Mouse (Mus musculus): ENCODE results near the gene Rundc3a. TPM values are rescaled to one million over a fixed set of nuclear protein-coding genes. Genes with fewer than 3 reads are reported as not detected.
"Not testable (repeated sequence)": the region's sequence is repeated elsewhere in the genome, so short reads cannot be mapped to it uniquely, and the experiment has no call there.

The Rundc3a gene
- polyA plus RNA-seq, 1 experiment from 2014 or later, result 3.3 TPM

DNA sequence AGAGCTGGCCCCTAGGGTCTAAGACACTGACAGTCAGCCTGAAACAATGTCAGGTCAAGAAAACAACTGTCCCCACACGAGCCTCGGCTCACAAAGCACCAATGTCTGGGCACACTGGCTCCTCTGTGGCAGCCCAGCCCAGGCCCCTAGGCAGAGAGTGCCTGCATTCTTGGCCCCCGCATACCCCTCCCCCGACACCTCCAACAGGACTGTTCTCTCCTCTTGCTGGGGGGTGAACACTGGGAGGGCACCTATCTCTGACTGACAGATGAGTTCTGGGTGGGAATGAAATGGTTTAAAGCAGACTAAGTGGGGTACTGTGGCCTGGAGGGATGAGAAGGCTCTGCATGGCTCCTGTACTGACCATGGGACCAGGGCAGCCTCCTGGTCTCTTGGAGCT lies 27.5 kb upstream of the Rundc3a start:
- no peak overlapping the region for H3K9ac ChIP-seq (replicated peaks; ENCODE audit: low read length)
- ATAC-seq (ENCODE audit: low FRiP score, low TSS enrichment), result no peak
- WGBS, result 44% methylated on average over 4 of the region's 4 CpGs

DNA sequence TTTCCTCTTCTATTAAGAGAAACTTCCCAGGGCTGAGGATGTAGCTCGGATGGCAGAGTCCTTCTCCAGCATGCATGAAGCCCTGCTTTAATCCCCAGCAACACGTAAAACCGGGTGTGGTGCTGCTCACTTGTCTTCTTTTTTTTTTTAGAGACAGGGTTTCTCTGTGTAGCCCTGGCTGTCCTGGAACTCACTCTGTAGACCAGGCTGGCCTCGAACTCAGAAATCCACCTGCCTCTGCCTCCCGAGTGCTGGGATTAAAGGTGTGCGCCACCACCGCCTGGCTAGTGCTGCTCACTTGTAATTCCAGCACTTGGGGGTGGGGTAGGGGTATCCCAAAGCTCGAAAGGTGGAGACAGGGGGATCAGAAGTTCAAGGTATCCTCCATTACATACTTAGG lies 27.1 kb upstream of the Rundc3a start, which contains the start of gene Slc4a1:
Gene Slc4a1, minus strand, starts transcription at position 101 of the 400 bp plus-strand sequence.
- H3K36me3 ChIP-seq (ENCODE audit: insufficient read depth, low read length); H3K4me2 ChIP-seq (replicated peaks; ENCODE audit: low read depth, low read length); H3K27ac ChIP-seq (ENCODE audit: low read length); ATAC-seq (ENCODE audit: low FRiP score, low TSS enrichment); H3K4me1 ChIP-seq (ENCODE audit: insufficient read depth, low read length); H3K27me3 ChIP-seq (ENCODE audit: insufficient read depth, low read length); H3K9me3 ChIP-seq (ENCODE audit: low read length); H3K4me3 ChIP-seq (ENCODE audit: low read length); H3K9ac ChIP-seq (replicated peaks; ENCODE audit: low read length): not testable (repeated sequence)
- 79% methylated on average over 7 of the region's 8 CpGs for WGBS

More for the DNA sequence above, 27.5 kb upstream of the Rundc3a start:
- H3K4me2 ChIP-seq (replicated peaks; ENCODE audit: low read depth, low read length), result no peak overlapping the region
- no peaks in the 10 kb centered on the region for H3K36me3 ChIP-seq (ENCODE audit: insufficient read depth, low read length)
- H3K4me3 ChIP-seq (ENCODE audit: low read length), result no peak overlapping the region
- H3K27me3 ChIP-seq (ENCODE audit: insufficient read depth, low read length), result no peaks in the 10 kb centered on the region
- H3K27ac ChIP-seq (ENCODE audit: low read length), result no peak overlapping the region
- H3K9me3 ChIP-seq (ENCODE audit: low read length), result no peaks in the 10 kb centered on the region
- H3K4me1 ChIP-seq (ENCODE audit: insufficient read depth, low read length), result 0 out of 2 replicates have a peak, but pooled peaks cover 8% of the 10 kb centered on the region

DNA sequence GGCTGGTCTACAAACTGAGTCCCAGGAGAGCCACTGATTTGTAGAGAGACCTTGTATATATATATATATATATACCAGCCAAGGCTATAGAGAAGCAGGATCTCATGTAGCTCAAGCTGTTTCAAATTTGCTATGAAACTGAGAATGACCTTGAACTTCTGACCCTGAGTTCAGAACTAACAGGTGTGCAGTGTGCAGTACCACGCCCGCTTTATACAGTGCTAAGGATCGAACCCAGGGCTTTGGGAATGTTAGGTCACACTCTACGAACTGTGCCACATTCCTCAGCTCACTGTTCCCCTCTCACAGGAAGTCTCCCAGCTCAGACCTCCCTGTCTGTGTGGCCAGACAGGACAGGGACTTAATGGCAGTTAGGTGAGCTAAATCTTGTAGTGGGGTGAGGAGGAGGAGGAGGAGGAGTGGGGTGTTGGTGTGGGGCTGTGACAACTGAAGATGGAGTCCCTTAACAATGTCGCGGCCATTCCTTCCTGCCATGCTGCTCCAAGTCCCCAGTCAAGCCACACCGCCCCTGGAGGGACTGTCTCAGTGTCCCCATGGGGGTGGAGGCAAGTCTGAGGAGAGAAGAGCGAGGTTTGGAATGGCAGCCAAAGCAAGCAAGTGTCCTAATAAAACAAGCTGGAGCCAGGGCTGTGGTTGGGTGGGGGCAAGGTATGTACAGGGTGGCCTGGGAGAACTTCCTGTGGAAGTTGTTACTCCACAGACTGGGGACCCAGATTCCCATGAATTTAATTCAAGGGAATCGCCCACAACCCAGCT lies 25.5 kb upstream of the Rundc3a start:
- H3K9me3 ChIP-seq (ENCODE audit: low read length), result no peaks in the 10 kb centered on the region
- WGBS, result 71% methylated on average over 9 of the region's 9 CpGs

DNA sequence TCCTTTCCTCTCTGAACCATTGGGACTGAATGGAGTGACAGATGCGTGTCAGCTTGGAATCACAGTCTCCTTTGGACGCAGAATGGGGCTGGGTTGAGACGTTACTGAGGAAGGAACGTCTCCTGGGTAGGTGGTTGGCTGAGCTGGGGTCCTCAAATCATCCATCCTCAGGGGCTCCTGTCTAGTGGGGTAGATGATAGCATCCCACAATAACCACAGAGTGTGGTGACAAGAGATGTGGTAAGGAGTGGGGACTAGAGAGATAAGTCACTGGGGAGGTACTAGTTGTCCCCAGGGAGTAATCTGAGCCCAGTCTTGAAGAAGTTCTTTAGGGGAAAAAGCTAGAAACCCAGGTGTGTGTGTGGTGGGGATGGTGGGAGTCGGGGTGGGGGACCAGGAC lies 24.9 kb upstream of the Rundc3a start:
- WGBS, result 80% methylated on average over 5 of the region's 5 CpGs
- no peak for ATAC-seq (ENCODE audit: low FRiP score, low TSS enrichment)
- H3K9me3 ChIP-seq (ENCODE audit: low read length), result no peaks in the 10 kb centered on the region

More for the DNA sequence above, 25.5 kb upstream of the Rundc3a start:
- H3K27me3 ChIP-seq (ENCODE audit: insufficient read depth, low read length), result no peaks in the 10 kb centered on the region
- no peak overlapping the region for H3K27ac ChIP-seq (ENCODE audit: low read length)
- H3K4me2 ChIP-seq (replicated peaks; ENCODE audit: low read depth, low read length), result no peak overlapping the region
- H3K36me3 ChIP-seq (ENCODE audit: insufficient read depth, low read length), result no peaks in the 10 kb centered on the region
- 0 out of 2 replicates have a peak, but pooled peaks cover 8% of the 10 kb centered on the region for H3K4me1 ChIP-seq (ENCODE audit: insufficient read depth, low read length)
- H3K9ac ChIP-seq (replicated peaks; ENCODE audit: low read length), result no peak overlapping the region
- ATAC-seq (ENCODE audit: low FRiP score, low TSS enrichment), result no peak
- H3K4me3 ChIP-seq (ENCODE audit: low read length), result no peak overlapping the region

DNA sequence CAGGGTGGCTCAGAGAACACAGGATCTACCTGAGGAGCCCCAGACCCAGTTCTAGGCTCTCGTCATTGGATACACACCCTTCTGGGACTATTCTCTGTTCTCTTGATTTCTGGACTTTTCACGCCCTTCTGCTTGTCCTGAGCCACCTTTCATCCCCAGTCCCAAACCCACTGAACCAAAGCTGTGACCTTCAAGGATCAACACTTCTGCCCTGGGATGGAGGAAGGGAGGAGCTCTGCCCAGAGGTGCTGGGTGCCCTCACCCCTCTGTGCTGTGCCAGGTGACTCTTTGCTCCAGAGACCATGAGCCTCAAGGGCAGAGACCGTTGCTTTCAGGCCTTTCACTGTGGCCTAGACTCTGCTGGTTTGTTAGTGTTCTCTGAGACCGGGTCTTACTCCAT lies 23.9 kb upstream of the Rundc3a start:
- H3K4me2 ChIP-seq (replicated peaks; ENCODE audit: low read depth, low read length), result no peak overlapping the region
- H3K36me3 ChIP-seq (ENCODE audit: insufficient read depth, low read length), result no peaks in the 10 kb centered on the region
- no peaks in the 10 kb centered on the region for H3K9me3 ChIP-seq (ENCODE audit: low read length)
- H3K4me3 ChIP-seq (ENCODE audit: low read length), result no peak overlapping the region
- WGBS, result 41% methylated on average over 4 of the region's 4 CpGs
- no peak overlapping the region for H3K9ac ChIP-seq (replicated peaks; ENCODE audit: low read length)
- no peak overlapping the region for H3K27ac ChIP-seq (ENCODE audit: low read length)
- no peak for ATAC-seq (ENCODE audit: low FRiP score, low TSS enrichment)
- 0 out of 2 replicates have a peak, but pooled peaks cover 8% of the 10 kb centered on the region for H3K4me1 ChIP-seq (ENCODE audit: insufficient read depth, low read length)
- 0 out of 2 replicates have a peak, but pooled peaks cover 4% of the 10 kb centered on the region for H3K27me3 ChIP-seq (ENCODE audit: insufficient read depth, low read length)

More for the DNA sequence above, 24.9 kb upstream of the Rundc3a start:
- Histone ChIP-seq H3K27ac (ENCODE audit: low read length) (no peak overlapping the region), H3K27me3 (ENCODE audit: insufficient read depth, low read length) (0 out of 2 replicates have a peak, but pooled peaks cover under 1% of the 10 kb centered on the region), H3K4me2 (replicated peaks; ENCODE audit: low read depth, low read length) (no peak overlapping the region), H3K36me3 (ENCODE audit: insufficient read depth, low read length) (no peaks in the 10 kb centered on the region), H3K4me3 (ENCODE audit: low read length) (no peak overlapping the region), H3K9ac (replicated peaks; ENCODE audit: low read length) (no peak overlapping the region), H3K4me1 (ENCODE audit: insufficient read depth, low read length) (0 out of 2 replicates have a peak, but pooled peaks cover 8% of the 10 kb centered on the region)

DNA sequence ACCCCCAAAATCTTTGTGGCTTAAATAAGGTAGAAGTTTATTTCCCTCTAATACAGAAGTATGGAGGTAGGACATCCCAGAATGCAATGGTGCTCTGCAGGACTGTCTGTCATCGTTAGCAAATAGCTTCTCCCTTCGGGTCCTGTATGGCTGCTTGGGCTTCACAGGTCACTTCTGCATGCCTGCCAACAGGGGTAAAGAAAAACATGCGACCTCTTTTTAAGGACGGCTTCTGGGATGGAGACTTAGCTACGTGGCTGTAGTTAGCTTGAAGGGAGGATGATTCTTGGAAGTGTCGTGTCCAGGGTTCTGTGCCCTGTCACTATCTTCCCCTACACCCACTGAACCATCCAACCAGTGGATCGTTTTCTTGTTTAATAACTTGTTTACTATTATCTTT lies 22.9 kb upstream of the Rundc3a start:
- no peak overlapping the region for H3K9ac ChIP-seq (replicated peaks; ENCODE audit: low read length)
- H3K4me2 ChIP-seq (replicated peaks; ENCODE audit: low read depth, low read length), result no peak overlapping the region
- no peaks in the 10 kb centered on the region for H3K9me3 ChIP-seq (ENCODE audit: low read length)
- WGBS, result 45% methylated on average over 7 of the region's 7 CpGs
- 0 out of 2 replicates have a peak, but pooled peaks cover 4% of the 10 kb centered on the region for H3K27me3 ChIP-seq (ENCODE audit: insufficient read depth, low read length)
- peaks cover 11% of the 10 kb centered on the region for H3K4me1 ChIP-seq (ENCODE audit: insufficient read depth, low read length)
- H3K36me3 ChIP-seq (ENCODE audit: insufficient read depth, low read length), result no peaks in the 10 kb centered on the region
- H3K27ac ChIP-seq (ENCODE audit: low read length), result no peak overlapping the region
- no peak for ATAC-seq (ENCODE audit: low FRiP score, low TSS enrichment)
- H3K4me3 ChIP-seq (ENCODE audit: low read length), result no peak overlapping the region

DNA sequence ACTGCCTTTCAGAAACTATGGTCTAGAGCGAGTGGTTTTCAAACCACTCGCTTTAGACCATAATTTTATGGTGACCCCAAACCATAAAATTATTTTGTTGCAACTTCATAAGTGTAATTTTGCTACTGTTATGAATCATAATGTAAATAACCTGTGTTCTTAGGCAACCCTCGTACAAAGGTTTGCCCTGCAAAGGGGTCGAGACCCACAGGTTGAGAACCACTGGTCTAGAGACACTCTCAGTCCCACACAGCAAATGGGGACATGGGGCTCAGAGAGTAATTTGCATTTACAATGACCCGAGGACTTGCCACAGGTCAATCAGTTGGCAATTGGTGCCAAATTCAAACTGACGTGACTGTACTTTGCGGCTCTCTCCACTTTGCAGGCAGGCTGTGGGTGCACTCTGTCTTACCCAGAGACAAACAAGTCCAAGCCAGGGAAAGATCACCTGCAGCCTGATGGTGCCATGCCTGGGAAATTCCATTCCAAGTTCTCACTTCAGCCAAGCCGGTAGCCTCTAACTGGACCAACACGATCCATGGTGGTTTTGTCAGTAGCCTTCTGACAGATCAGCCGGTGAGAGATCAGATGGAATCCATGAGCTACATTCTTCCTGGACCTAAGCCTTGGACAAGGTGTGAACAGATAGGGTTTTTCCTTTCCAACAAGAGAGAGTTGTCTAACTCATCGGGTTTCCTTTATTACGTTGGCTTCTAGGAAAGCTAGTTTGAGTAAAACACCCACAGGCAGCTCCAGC lies 21.1 kb upstream of the Rundc3a start:
- Histone ChIP-seq H3K9ac (replicated peaks; ENCODE audit: low read length) (no peak overlapping the region), H3K9me3 (ENCODE audit: low read length) (no peaks in the 10 kb centered on the region), H3K4me2 (replicated peaks; ENCODE audit: low read depth, low read length) (no peak overlapping the region), H3K4me1 (ENCODE audit: insufficient read depth, low read length) (peaks cover 25% of the 10 kb centered on the region), H3K4me3 (ENCODE audit: low read length) (no peak overlapping the region), H3K27me3 (ENCODE audit: insufficient read depth, low read length) (0 out of 2 replicates have a peak, but pooled peaks cover 4% of the 10 kb centered on the region), H3K36me3 (ENCODE audit: insufficient read depth, low read length) (no peaks in the 10 kb centered on the region), H3K27ac (ENCODE audit: low read length) (no peak overlapping the region)
- ATAC-seq (ENCODE audit: low FRiP score, low TSS enrichment), result no peak
- 81% methylated on average over 12 of the region's 12 CpGs for WGBS

DNA sequence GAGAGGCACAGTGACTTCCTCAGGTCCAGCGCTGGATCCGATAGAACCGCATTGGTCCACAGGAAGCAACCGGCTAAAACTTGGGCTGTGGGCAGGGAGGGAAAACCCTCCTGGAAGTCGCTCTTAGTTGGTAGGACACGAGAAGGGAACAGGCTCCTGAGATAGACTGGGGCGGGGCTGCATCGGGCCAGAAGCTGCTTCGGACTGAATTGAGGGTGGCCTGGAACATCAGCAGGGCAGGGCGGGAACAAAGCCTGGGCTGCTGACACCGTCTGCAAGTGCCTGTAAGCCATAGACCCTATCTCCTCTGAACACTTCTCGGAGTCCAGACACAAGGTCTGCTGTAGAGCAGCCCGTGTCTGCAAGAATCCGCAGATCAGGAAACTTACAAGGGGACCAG lies 20.3 kb upstream of the Rundc3a start:
- no peak for ATAC-seq (ENCODE audit: low FRiP score, low TSS enrichment)
- no peaks in the 10 kb centered on the region for H3K9me3 ChIP-seq (ENCODE audit: low read length)
- peaks cover 25% of the 10 kb centered on the region for H3K4me1 ChIP-seq (ENCODE audit: insufficient read depth, low read length)
- no peak overlapping the region for H3K4me2 ChIP-seq (replicated peaks; ENCODE audit: low read depth, low read length)
- WGBS, result 44% methylated on average over 14 of the region's 14 CpGs
- no peaks in the 10 kb centered on the region for H3K36me3 ChIP-seq (ENCODE audit: insufficient read depth, low read length)
- 0 out of 2 replicates have a peak, but pooled peaks cover 4% of the 10 kb centered on the region for H3K27me3 ChIP-seq (ENCODE audit: insufficient read depth, low read length)
- H3K27ac ChIP-seq (ENCODE audit: low read length), result no peak overlapping the region
- H3K9ac ChIP-seq (replicated peaks; ENCODE audit: low read length), result no peak overlapping the region
- H3K4me3 ChIP-seq (ENCODE audit: low read length), result no peak overlapping the region

DNA sequence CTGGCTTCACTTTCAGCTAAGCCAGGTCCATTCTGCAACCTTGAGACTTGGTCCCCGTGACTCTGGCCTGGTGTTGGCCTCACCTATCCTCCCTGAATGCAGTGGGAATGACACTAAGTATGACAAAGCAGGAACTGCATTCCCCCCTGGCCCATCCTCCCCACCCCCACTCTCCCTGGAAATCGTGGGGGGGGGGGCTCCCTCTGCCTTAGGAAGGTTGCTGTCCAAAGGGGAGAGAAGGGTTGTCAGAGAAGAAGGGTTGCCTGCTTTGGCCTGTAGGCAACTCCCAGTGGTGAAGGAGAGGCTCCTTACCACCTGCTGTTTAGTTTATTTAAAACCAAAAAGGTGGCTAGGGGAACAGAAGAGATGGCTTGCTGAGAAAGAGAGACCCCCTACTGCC lies 19.6 kb upstream of the Rundc3a start:
- H3K36me3 ChIP-seq (ENCODE audit: insufficient read depth, low read length), result no peaks in the 10 kb centered on the region
- no peak overlapping the region for H3K4me2 ChIP-seq (replicated peaks; ENCODE audit: low read depth, low read length)
- no peak overlapping the region for H3K27ac ChIP-seq (ENCODE audit: low read length)
- no peak overlapping the region for H3K9ac ChIP-seq (replicated peaks; ENCODE audit: low read length)
- no peaks in the 10 kb centered on the region for H3K9me3 ChIP-seq (ENCODE audit: low read length)
- no peak for ATAC-seq (ENCODE audit: low FRiP score, low TSS enrichment)
- WGBS, result 33% methylated on average over 2 of the region's 2 CpGs
- H3K27me3 ChIP-seq (ENCODE audit: insufficient read depth, low read length), result 0 out of 2 replicates have a peak, but pooled peaks cover 4% of the 10 kb centered on the region
- peaks cover 25% of the 10 kb centered on the region for H3K4me1 ChIP-seq (ENCODE audit: insufficient read depth, low read length)
- no peak overlapping the region for H3K4me3 ChIP-seq (ENCODE audit: low read length)
